Mouse (Mus musculus) forelimb bud, embryonic 11.5 days (tissue): ENCODE measurements at regions not wholly inside any gene's neighbourhood (a gene's known extent, or its start where the extent isn't known, plus 50 kb on each side); places are given as distances from the start of the nearest gene placed in this dataset.
A peak's percentile ranks its signal among the peaks of the same experiment; 100 is the strongest.

Experiments
- DNase-seq: peaks from one replicate; pipeline ENCODE4 v3.0.0-alpha.2; 2012; ENCODE audit warnings: low read depth, low spot score

- no peak for DNase-seq
These were observed 565.6 kb upstream of the C030005K15Rik start for GRCm38 (mm10) chr10:98292140-98292539.

GRCm38 (mm10) chr10:98305667-98306066 is 579.1 kb upstream of the C030005K15Rik start:
- no peak for DNase-seq

- DNase-seq = no peak
These were observed 583.1 kb upstream of the C030005K15Rik start for GRCm38 (mm10) chr10:98309667-98310066.

GRCm38 (mm10) chr10:98311403-98311802 is 584.8 kb upstream of the C030005K15Rik start:
- DNase-seq = no peak

- DNase-seq = no peak
These were observed 591.9 kb upstream of the C030005K15Rik start for GRCm38 (mm10) chr10:98318416-98318815.

- no peak for DNase-seq
These were observed 590.4 kb upstream of the Atp2b1 start for GRCm38 (mm10) chr10:98323846-98324245.

- no peak for DNase-seq
These were observed 589.6 kb upstream of the Atp2b1 start for GRCm38 (mm10) chr10:98324591-98324990.

GRCm38 (mm10) chr10:98325720-98326119 is 588.5 kb upstream of the Atp2b1 start:
- DNase-seq = no peak

GRCm38 (mm10) chr10:98332682-98333081 is 581.5 kb upstream of the Atp2b1 start:
- no peak for DNase-seq

- DNase-seq = no peak
These were observed 580.7 kb upstream of the Atp2b1 start for GRCm38 (mm10) chr10:98333411-98334067.

- DNase-seq = no peak
These were observed 570.4 kb upstream of the Atp2b1 start for GRCm38 (mm10) chr10:98343827-98344226.

GRCm38 (mm10) chr10:98349466-98349865 is 564.7 kb upstream of the Atp2b1 start:
- DNase-seq = no peak

- DNase-seq = no peak
These were observed 563.8 kb upstream of the Atp2b1 start for GRCm38 (mm10) chr10:98350318-98350926.

GRCm38 (mm10) chr10:98352061-98352460 is 562.1 kb upstream of the Atp2b1 start:
- DNase-seq = no peak

- no peak for DNase-seq
These were observed 559.7 kb upstream of the Atp2b1 start for GRCm38 (mm10) chr10:98354486-98354885.

- DNase-seq = no peak
These were observed 549.6 kb upstream of the Atp2b1 start for GRCm38 (mm10) chr10:98364604-98365003.

- no peak for DNase-seq
These were observed 541.6 kb upstream of the Atp2b1 start for GRCm38 (mm10) chr10:98372561-98372960.

GRCm38 (mm10) chr10:98373314-98373713 is 540.9 kb upstream of the Atp2b1 start:
- peak; percentile 53 for DNase-seq

GRCm38 (mm10) chr10:98374684-98375083 is 539.5 kb upstream of the Atp2b1 start:
- DNase-seq = no peak

- DNase-seq = no peak
These were observed 525.7 kb upstream of the Atp2b1 start for GRCm38 (mm10) chr10:98388543-98388942.

GRCm38 (mm10) chr10:98399864-98400263 is 514.3 kb upstream of the Atp2b1 start:
- no peak for DNase-seq

GRCm38 (mm10) chr10:98417807-98418743 is 496.1 kb upstream of the Atp2b1 start:
- no peak for DNase-seq
